ENCODE assay signal across 8 mouse cellular contexts in genomic region chr5:125461868-125462445, GRCm38 (mm10). TPM values are rescaled to one million over a fixed set of nuclear protein-coding genes. Genes with fewer than 3 reads are reported as not detected.
DNase-seq lines count a peak whose midpoint lies in the region; ATAC-seq and TF ChIP-seq lines count a peak whose summit lies in the region.

No protein-coding gene starts in this region.

- intact Hi-C loops in gastrocnemius, adult 2 months (cut with DNase I) = loop anchor here (5.0 kb wide), 2 partner anchors 50 to 80 kb away; no protein-coding TSS in a partner anchor

- peak; percentile 64 for TF ChIP-seq CTCF in gastrocnemius, adult 2 months (IDR thresholded peaks at IDR 0.05)
- TF ChIP-seq CTCF in olfactory bulb, adult 2 months (IDR thresholded peaks at IDR 0.05; ENCODE audit: insufficient read depth, low read depth, low read length) = 0 out of 2 replicates have a peak, but pooled peaks have one; percentile 9

- H3K4me2 ChIP-seq in kidney, embryonic 14.5 days (replicated peaks; ENCODE audit: low read depth, low read length) = no peak overlapping the region

- H3K4me1 ChIP-seq in kidney, embryonic 14.5 days (ENCODE audit: control insufficient read depth, insufficient read depth, low read length) = peaks cover 4% of the 10 kb centered on the region; the same call in 1 of the 2 replicates
- peaks cover 5% of the 10 kb centered on the region; the same call in 1 of the 2 replicates for H3K4me1 ChIP-seq in olfactory bulb, adult 2 months (ENCODE audit: control insufficient read depth, insufficient read depth, low read length)
- peaks cover 9% of the 10 kb centered on the region for H3K4me1 ChIP-seq in midbrain, embryonic 10.5 days

- no peaks in the 10 kb centered on the region for H3K9me3 ChIP-seq in kidney, embryonic 14.5 days (ENCODE audit: control insufficient read depth, low read length)
- H3K9me3 ChIP-seq in midbrain, embryonic 10.5 days (replicated peaks) = no peaks in the 10 kb centered on the region

- H3K27ac ChIP-seq in kidney, embryonic 14.5 days (ENCODE audit: low read depth, low read length) = no peak overlapping the region
- no peak overlapping the region for H3K27ac ChIP-seq in gastrocnemius, adult 2 months
- no peak overlapping the region for H3K27ac ChIP-seq in olfactory bulb, adult 2 months (ENCODE audit: insufficient read depth, low read depth, low read length)
- no peak overlapping the region for H3K27ac ChIP-seq in midbrain, embryonic 10.5 days (replicated peaks)

- H3K27me3 ChIP-seq in kidney, embryonic 14.5 days (ENCODE audit: control insufficient read depth, insufficient read depth, low read length) = no peaks in the 10 kb centered on the region
- H3K27me3 ChIP-seq in midbrain, embryonic 10.5 days (ENCODE audit: low read depth, poor library complexity, severe bottlenecking) = no peaks in the 10 kb centered on the region

- no peak for TF ChIP-seq POLR2A in olfactory bulb, adult 2 months (IDR thresholded peaks at IDR 0.05; ENCODE audit: insufficient read depth, low read depth, low read length)

- DNase-seq in kidney, adult 18-20 months = peak; percentile 75
- peak; percentile 74 for DNase-seq in adrenal gland, adult 2 months
- peak; percentile 71 for DNase-seq in gastrocnemius, adult 2 months
- DNase-seq in layer of hippocampus, postnatal 10 days (ENCODE audit: low spot score in 2 of 2) = peak; percentile 47 to 66
- peak; percentile 22 for DNase-seq in yolk sac, embryonic 10.5 days (ENCODE audit: low spot score)
- DNase-seq in midbrain, embryonic 10.5 days (ENCODE audit: low spot score) = no peak

- ATAC-seq in kidney, embryonic 14.5 days (ENCODE audit: low FRiP score, low TSS enrichment) = no peak

- no peak overlapping the region for H3K9ac ChIP-seq in kidney, embryonic 14.5 days (ENCODE audit: low read depth, low read length)

- H3K36me3 ChIP-seq in kidney, embryonic 14.5 days (ENCODE audit: control insufficient read depth, insufficient read depth, low read length) = no peaks in the 10 kb centered on the region
- H3K36me3 ChIP-seq in midbrain, embryonic 10.5 days = no peaks in the 10 kb centered on the region; the same call in 1 of the 2 replicates

- 56% methylated on average over 10 of the region's 10 CpGs for WGBS in kidney, embryonic 14.5 days
- 34% methylated on average over 10 of the region's 10 CpGs for WGBS in olfactory bulb, adult 2 months
- WGBS in midbrain, embryonic 10.5 days = 61% methylated on average over 10 of the region's 10 CpGs

- H3K4me3 ChIP-seq in kidney, embryonic 14.5 days (ENCODE audit: low read length) = no peak overlapping the region
- no peak overlapping the region for H3K4me3 ChIP-seq in gastrocnemius, adult 2 months
- H3K4me3 ChIP-seq in olfactory bulb, adult 2 months (ENCODE audit: insufficient read depth, low read depth, low read length) = no peak overlapping the region
- H3K4me3 ChIP-seq in midbrain, embryonic 10.5 days = no peak overlapping the region

RNA-seq across cellular contexts. Expression of gene Aacs, which starts 13.7 kb away (rescaled TPM):
- polyA plus RNA-seq in kidney, embryonic 14.5 days (2014; fragmentation: Nextera tagmentation; extraction: Ambion mirVana) = 21.0 and 36.6 TPM in 2 replicates
- 100 to 1,000 TPM in 1 of 2 experiments, 10 to 100 TPM in 1; 89.4 to 106 TPM for total RNA-seq in adrenal gland, adult 2 months (2021)
- 199 and 221 TPM in 2 replicates for polyA plus RNA-seq in adrenal gland, adult 2 months (2012; rRNA removed)
- total RNA-seq in gastrocnemius, adult 2 months (2021) = 1 to 10 TPM; 2.8 to 3.3 TPM
- total RNA-seq in layer of hippocampus, postnatal 10 days (2021) = 100 to 1,000 TPM in 1 of 2 experiments, 10 to 100 TPM in 1; 94.5 to 106 TPM
- polyA plus RNA-seq in olfactory bulb, adult 2 months (2012; ENCODE audit: insufficient read depth, insufficient read length, low replicate concordance, missing spikeins) = not detected in 2 replicates
- polyA plus RNA-seq in midbrain, embryonic 10.5 days (2016; fragmentation: Nextera tagmentation; extraction: Ambion mirVana) = 63.9 and 71.5 TPM in 2 replicates

RNA-seq across cellular contexts. Expression of gene Bri3bp, which starts 20.6 kb away (rescaled TPM):
- polyA plus RNA-seq in kidney, embryonic 14.5 days (2014; fragmentation: Nextera tagmentation; extraction: Ambion mirVana) = 29.6 and 39.8 TPM in 2 replicates
- total RNA-seq in adrenal gland, adult 2 months (2021) = 10 to 100 TPM; 25.3 to 28.7 TPM
- polyA plus RNA-seq in adrenal gland, adult 2 months (2012; rRNA removed) = 11.0 and 22.1 TPM in 2 replicates
- 1 to 10 TPM; 2.5 to 3.9 TPM for total RNA-seq in gastrocnemius, adult 2 months (2021)
- 10 to 100 TPM; 82.6 to 87.9 TPM for total RNA-seq in layer of hippocampus, postnatal 10 days (2021)
- 46.8 TPM in 1 of 2 replicates, not detected in the other for polyA plus RNA-seq in olfactory bulb, adult 2 months (2012; ENCODE audit: insufficient read depth, insufficient read length, low replicate concordance, missing spikeins)
- 49.2 and 54.7 TPM in 2 replicates for polyA plus RNA-seq in midbrain, embryonic 10.5 days (2016; fragmentation: Nextera tagmentation; extraction: Ambion mirVana)

RNA-seq across cellular contexts. Expression of gene Dhx37, which starts 28.0 kb away (rescaled TPM):
- 7.7 and 14.4 TPM in 2 replicates for polyA plus RNA-seq in kidney, embryonic 14.5 days (2014; fragmentation: Nextera tagmentation; extraction: Ambion mirVana)
- 10 to 100 TPM; 19.2 to 19.6 TPM for total RNA-seq in adrenal gland, adult 2 months (2021)
- 26.0 and 53.9 TPM in 2 replicates for polyA plus RNA-seq in adrenal gland, adult 2 months (2012; rRNA removed)
- total RNA-seq in gastrocnemius, adult 2 months (2021) = 1 to 10 TPM; 4.3 to 4.4 TPM
- 10 to 100 TPM; 13.3 TPM for total RNA-seq in layer of hippocampus, postnatal 10 days (2021)
- polyA plus RNA-seq in olfactory bulb, adult 2 months (2012; ENCODE audit: insufficient read depth, insufficient read length, low replicate concordance, missing spikeins) = not detected in 2 replicates
- 17.4 and 21.2 TPM in 2 replicates for polyA plus RNA-seq in midbrain, embryonic 10.5 days (2016; fragmentation: Nextera tagmentation; extraction: Ambion mirVana)

Comparison
In these comparisons a context has a peak if more than half of its experiments do, and no peak if none do; other contexts are left out.
1. RNA of gene Aacs, which starts 13.7 kb away (polyA plus RNA-seq): 199 to 221 TPM in adrenal gland, adult 2 months, 63.9 to 71.5 TPM in midbrain, embryonic 10.5 days and 21.0 to 36.6 TPM in kidney, embryonic 14.5 days; not detected in olfactory bulb, adult 2 months; every median in the first group is over 10 times any median in the second.